Mouse (Mus musculus): ENCODE data around the gene Rbbp8nl. TPM values are rescaled to one million over a fixed set of nuclear protein-coding genes. Genes with fewer than 3 reads are reported as not detected.

Gene Rbbp8nl
- total RNA-seq, 2 experiments from 2014 or later = not detected

DNA sequence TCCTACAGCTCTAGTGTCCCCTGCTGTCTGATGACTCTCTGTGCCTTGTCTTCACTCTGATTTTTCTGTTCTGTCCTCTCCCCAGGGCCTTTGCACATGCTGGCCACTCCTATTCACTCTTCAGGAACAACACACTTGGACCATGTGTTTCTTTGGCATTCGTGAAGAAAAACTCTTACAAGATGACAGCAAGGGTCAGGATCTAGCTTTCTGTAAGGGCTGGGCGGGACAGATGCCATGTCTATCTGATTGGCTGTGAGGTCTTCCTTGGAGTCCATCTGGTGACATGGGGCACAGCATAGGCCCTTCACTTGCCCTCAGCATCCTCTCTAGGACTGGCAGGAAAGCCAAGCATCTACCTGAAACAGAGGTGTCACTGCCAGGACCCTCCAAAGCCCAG lies 16.3 kb upstream of the Rbbp8nl start:
- intact Hi-C loops (cut with DNase I) = no loop called here
- no peak overlapping the region for H3K4me3 ChIP-seq
- TF ChIP-seq CTCF (IDR thresholded peaks at IDR 0.05) = no peak
- DNase-seq (ENCODE audit: extremely low spot score in 1 of 2, low spot score in 2 of 2) = no peak
- no peak overlapping the region for H3K27ac ChIP-seq

DNA sequence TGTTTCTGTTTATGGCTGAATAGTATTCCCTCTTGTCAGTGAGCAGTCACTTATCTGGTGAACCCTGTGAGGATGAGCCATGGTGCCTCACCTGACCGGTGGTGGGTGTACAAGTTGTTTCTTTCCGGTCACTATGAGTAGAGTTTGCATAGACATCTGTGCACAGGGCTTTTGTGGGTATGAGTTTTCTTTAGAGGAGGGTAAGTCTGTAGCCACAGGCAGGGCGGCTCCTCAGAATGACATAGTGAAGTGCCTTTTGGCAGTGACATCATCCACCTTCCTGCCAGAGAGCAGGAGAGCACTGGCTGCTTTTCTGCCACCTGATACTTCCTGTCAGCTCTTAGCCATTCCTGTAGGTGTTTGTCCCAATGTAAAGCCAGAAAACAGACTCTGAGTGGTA lies 15.8 kb upstream of the Rbbp8nl start:
- Histone ChIP-seq H3K27ac (no peak overlapping the region), H3K4me3 (no peak overlapping the region)
- TF ChIP-seq CTCF (IDR thresholded peaks at IDR 0.05) = no peak
- DNase-seq (ENCODE audit: extremely low spot score in 1 of 2, low spot score in 2 of 2) = no peak
- intact Hi-C loops (cut with DNase I) = no loop called here

DNA sequence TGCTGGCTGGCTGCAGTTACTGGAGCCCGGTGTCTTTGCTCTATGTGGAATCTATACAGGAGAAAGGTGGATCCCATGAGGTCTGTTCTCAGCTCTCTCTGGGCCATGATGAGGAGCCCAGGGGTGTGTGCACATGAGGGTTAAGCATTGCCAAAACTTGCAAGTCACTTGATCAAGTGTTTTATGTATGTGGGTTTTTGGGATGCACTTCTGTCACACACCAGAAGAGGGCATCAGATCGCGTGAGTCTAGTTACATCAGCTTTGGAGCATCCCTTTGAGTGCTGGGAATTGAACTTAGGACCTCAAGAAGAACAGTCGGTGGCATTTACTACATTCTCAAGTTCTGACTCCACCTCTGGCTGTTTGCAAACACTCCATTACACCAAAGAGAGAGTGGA lies 14.9 kb upstream of the Rbbp8nl start:
- no peak for TF ChIP-seq CTCF (IDR thresholded peaks at IDR 0.05)
- DNase-seq (ENCODE audit: extremely low spot score in 1 of 2, low spot score in 2 of 2) = no peak
- intact Hi-C loops (cut with DNase I) = no loop called here
- Histone ChIP-seq H3K27ac (no peak overlapping the region), H3K4me3 (no peak overlapping the region)

DNA sequence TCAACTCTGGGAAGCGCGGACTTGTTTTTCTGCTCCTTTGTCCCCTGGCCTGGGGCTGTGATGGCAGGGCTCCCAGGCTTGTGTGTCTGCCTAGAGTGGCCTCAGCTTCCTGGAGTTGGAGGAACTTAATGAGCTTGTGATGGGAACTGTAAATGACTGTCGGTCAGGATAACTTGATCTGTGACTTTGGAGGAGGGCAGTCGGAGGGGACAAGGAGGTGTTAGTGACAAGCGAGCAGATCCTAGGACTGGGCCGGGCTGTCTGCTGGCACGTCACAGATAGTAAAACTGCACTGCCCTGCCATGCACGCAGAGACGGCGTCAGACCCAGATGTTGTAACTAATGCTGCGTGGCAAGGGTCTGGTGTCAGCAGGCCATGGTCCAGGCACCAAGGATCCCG lies 13.8 kb upstream of the Rbbp8nl start:
- intact Hi-C loops (cut with DNase I) = no loop called here
- no peak for TF ChIP-seq CTCF (IDR thresholded peaks at IDR 0.05)
- no peak for DNase-seq (ENCODE audit: extremely low spot score in 1 of 2, low spot score in 2 of 2)
- Histone ChIP-seq H3K27ac (no peak overlapping the region), H3K4me3 (no peak overlapping the region)

DNA sequence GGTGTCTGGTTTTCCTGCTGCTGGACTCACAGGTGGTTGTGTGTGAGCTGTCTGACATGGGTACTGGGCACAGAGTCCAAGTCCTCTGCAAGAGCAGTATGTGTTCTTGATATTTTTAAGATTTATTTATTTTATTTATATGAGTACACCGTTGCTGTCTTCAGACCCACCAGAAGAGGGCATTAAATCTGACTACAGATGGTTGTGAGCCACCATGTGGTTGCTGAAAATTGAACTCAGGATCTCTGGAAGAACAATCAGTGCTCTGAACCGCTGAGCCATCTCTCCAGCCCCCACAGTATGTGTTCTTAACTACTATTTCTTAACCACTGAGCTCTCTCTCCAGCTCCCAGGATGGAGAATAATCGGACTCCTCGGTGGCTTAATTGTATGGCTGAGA lies 12.5 kb upstream of the Rbbp8nl start:
- TF ChIP-seq CTCF (IDR thresholded peaks at IDR 0.05) = no peak; the same call in 1 of the 2 replicates

DNA sequence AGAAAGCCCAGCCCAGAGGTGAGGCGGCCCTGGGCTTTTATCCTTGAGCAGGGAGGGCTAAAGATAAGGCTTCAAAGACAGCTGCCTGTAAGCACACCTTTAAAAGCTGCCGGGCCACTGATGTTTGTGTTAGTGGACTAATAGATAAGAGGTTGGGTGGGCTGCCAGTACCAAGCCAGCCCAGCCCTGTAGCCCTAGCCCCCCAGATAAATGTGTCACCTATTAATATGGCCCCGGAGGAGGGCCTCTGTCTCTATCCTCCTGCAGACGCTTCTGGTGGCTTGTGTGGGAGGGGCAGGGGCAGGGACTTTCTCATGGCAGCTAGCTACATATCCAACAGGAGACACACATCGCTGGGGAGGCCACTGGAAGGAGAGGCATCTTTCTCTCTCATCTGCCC lies 11.1 kb upstream of the Rbbp8nl start:
- intact Hi-C loops (cut with DNase I) = no loop called here
- Histone ChIP-seq H3K27ac (no peak overlapping the region), H3K4me3 (no peak overlapping the region)
- no peak for TF ChIP-seq CTCF (IDR thresholded peaks at IDR 0.05)
- no peak for DNase-seq (ENCODE audit: extremely low spot score in 1 of 2, low spot score in 2 of 2)

More for the DNA sequence above, 12.5 kb upstream of the Rbbp8nl start:
- intact Hi-C loops (cut with DNase I) = no loop called here
- no peak overlapping the region for H3K27ac ChIP-seq
- DNase-seq (ENCODE audit: extremely low spot score in 1 of 2, low spot score in 2 of 2) = no peak
- no peak overlapping the region for H3K4me3 ChIP-seq

DNA sequence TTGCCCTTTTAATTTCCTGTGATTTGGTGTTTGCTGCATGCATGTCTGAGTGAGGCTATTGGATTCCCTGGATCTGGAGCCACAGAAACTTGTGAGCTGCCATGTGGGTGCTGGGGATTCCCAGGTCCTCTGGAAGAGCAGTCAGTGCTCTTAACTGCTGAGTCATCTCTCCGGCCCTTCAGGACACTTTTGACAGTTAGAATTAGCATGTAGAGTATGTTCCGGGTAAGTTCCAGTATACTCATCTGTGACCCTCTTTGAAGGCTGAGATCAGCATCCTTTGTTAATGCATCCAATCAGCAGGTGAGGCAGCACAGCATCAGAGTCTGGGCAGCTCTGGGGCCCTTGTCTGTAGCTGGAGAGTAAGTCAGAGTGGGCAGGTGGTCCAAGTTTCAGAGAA lies 10.6 kb upstream of the Rbbp8nl start:
- no peak for TF ChIP-seq CTCF (IDR thresholded peaks at IDR 0.05)
- intact Hi-C loops (cut with DNase I) = no loop called here
- no peak overlapping the region for H3K4me3 ChIP-seq

DNA sequence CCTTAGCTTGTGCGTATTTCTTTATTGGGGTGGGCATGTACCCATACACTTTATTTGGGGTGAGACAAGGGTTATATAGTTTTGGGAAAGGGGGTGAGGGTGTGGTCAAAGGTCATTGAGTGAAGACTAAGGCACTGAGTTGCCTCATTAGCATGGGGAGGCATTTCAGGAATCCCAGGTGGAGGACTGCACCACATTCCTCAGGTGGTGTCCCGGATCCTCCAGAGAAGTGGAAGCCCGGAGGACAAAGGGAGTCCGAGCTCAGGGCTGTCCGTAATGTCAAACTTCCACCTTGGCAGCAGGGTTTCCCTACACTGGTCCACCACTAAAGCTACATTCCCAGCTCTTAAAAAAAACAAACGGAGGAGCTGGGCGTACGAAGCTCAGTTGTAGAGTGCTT lies 3.2 kb upstream of the Rbbp8nl start:
- Histone ChIP-seq H3K4me3 (no peak overlapping the region), H3K27ac (no peak overlapping the region)
- no peak for DNase-seq (ENCODE audit: extremely low spot score in 1 of 2, low spot score in 2 of 2)
- intact Hi-C loops (cut with DNase I) = no loop called here
- no peak for TF ChIP-seq CTCF (IDR thresholded peaks at IDR 0.05)

More for the DNA sequence above, 10.6 kb upstream of the Rbbp8nl start:
- no peak overlapping the region for H3K27ac ChIP-seq
- DNase-seq (ENCODE audit: extremely low spot score in 1 of 2, low spot score in 2 of 2) = no peak

DNA sequence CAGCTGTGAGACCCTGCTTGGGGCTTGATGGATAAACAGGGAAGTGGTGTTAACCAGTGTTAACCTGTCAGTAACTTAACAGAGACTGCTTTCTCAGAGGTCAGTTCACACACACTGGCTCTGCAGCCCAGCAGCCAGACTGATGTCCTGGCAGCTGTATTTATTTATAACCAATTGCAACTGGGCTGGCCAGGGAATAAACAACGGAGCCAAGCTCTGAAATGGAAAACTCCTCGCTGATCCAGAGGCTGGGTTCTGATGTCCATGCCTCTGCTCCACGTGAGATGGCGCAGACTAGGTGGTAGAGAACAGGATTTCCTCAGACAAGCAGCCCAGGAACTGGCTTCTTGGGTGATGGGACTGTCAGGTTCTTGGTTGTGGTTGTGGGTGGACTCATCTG lies 2.3 kb upstream of the Rbbp8nl start:
- Histone ChIP-seq H3K27ac (no peak overlapping the region), H3K4me3 (no peak overlapping the region)
- intact Hi-C loops (cut with DNase I) = no loop called here
- DNase-seq (ENCODE audit: extremely low spot score in 1 of 2, low spot score in 2 of 2) = no peak
- TF ChIP-seq CTCF (IDR thresholded peaks at IDR 0.05) = no peak

DNA sequence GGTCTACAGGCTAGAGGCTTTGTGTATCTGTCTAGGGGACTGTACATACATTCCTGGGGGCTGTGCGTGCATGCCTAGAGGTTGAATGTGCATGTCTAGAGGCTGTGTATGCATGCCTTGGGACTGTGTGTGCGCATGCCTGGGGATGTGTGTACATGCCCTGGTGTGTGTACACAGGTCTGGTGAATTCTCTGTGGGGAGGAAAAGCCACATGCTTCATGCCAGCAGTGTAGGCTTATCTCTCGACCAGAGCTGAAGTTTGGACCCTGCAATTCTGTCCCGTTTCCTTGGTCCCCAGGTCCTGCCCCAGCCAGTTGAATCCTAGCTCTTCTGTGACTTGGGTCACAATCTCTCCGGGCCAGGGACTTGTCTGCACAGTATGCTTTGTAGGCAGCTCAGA lies 1.9 kb upstream of the Rbbp8nl start:
- no peak overlapping the region for H3K4me3 ChIP-seq
- intact Hi-C loops (cut with DNase I) = no loop called here
- no peak for TF ChIP-seq CTCF (IDR thresholded peaks at IDR 0.05)
- no peak overlapping the region for H3K27ac ChIP-seq
- no peak for DNase-seq (ENCODE audit: extremely low spot score in 1 of 2, low spot score in 2 of 2)

DNA sequence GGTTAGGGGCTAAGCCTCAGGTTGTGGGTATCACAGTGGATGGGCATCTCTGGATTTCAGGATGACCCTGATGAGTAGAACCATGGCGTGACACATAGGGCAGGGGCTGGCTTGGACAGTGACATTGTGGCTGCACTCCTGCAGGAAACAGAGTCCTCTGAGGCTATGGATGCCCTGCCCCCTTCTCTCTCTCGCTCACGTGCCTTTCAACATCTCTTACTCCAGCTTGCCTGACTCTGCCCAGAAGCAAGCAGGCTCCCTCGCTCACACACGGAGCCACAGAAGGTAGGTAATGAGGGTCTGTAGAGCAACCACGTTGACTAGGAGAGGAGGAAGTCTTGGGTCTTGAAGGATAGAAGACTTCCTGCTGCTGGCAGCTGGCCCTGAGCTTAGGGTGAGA lies 824 bp upstream of the Rbbp8nl start:
- DNase-seq (ENCODE audit: extremely low spot score in 1 of 2, low spot score in 2 of 2) = no peak
- Histone ChIP-seq H3K4me3 (no peak overlapping the region), H3K27ac (no peak overlapping the region)
- TF ChIP-seq CTCF (IDR thresholded peaks at IDR 0.05) = no peak
- intact Hi-C loops (cut with DNase I) = no loop called here

DNA sequence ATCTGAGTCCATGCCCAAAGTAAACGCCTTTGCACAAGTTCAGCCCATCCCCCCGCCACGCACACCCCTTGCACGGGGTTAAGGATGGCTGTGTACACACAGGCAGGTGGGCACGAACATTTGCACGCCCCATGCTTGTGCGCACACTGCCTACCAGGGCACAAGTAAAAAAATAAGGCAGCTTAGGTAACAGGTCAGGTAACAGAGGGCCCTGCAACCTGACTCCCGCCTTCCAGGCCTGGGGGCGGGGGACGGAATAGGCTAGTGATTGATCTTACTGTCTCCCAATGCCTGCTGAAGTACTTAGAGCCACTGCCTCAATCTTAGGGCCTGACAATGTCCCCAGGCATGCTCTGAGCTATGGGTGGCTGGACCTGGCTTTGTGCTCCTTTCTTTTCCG lies 713 bp downstream of the Rbbp8nl start:
- Histone ChIP-seq H3K27ac (no peak overlapping the region), H3K4me3 (no peak overlapping the region)
- DNase-seq (ENCODE audit: extremely low spot score in 1 of 2, low spot score in 2 of 2) = no peak
- TF ChIP-seq CTCF (IDR thresholded peaks at IDR 0.05) = no peak
- intact Hi-C loops (cut with DNase I) = loop anchor here (10.0 kb wide), 1 partner anchor 466 kb away; no protein-coding TSS in a partner anchor

DNA sequence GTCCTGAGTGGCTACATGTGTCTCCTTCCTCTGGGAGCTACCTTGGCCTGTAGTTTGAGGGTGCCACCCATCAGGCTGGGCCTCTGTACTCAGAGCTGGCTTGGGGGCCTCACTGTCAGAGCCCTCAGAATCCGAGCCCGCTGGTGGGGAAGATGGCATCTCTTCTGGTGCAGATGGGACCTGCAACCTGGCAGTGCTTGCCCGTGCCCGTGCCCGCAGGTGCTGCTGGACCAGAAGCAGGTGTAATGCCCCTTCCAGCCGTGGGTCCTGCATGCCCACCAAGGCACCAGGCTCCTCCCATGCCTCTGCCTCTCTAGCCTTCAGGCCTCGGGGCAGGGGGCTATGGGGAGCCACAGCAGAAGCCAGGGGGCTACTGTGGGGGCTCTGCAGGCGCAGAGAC lies 10.4 kb downstream of the Rbbp8nl start:
- no peak overlapping the region for H3K4me3 ChIP-seq
- no peak overlapping the region for H3K27ac ChIP-seq
- TF ChIP-seq CTCF (IDR thresholded peaks at IDR 0.05) = no peak
- no peak for DNase-seq (ENCODE audit: extremely low spot score in 1 of 2, low spot score in 2 of 2)
- intact Hi-C loops (cut with DNase I) = loop anchor here (5.0 kb wide), 1 partner anchor 153 kb away; no protein-coding TSS in a partner anchor

Data from left cerebral cortex, adult 2 months (tissue).